Mouse (Mus musculus) liver, adult 10 weeks (tissue): ENCODE data around the gene Mfsd6. TPM values are rescaled to one million over a fixed set of nuclear protein-coding genes. Genes with fewer than 3 reads are reported as not detected.

Experiments used
- polyA plus RNA-seq: library from polyadenylated mRNA; stranded (reverse); fragments of 350-450 nt; fragmentation: Illumina TruSeq; extraction: RNeasy Lipid Tissue Mini Kit (QIAGEN cat#74804); gene quantifications from one replicate; pipeline ENCODE4 v1.2.3, GENCODE M21; 2014; ENCODE audit warnings: low read depth, low replicate concordance

Mfsd6 gene
- polyA plus RNA-seq, result 7.4 TPM

GRCm38 (mm10) chr1:52727056-52727900 lies at the start of gene Mfsd6:
Mfsd6 (minus strand) TSS chr1:52727462.

DNA sequence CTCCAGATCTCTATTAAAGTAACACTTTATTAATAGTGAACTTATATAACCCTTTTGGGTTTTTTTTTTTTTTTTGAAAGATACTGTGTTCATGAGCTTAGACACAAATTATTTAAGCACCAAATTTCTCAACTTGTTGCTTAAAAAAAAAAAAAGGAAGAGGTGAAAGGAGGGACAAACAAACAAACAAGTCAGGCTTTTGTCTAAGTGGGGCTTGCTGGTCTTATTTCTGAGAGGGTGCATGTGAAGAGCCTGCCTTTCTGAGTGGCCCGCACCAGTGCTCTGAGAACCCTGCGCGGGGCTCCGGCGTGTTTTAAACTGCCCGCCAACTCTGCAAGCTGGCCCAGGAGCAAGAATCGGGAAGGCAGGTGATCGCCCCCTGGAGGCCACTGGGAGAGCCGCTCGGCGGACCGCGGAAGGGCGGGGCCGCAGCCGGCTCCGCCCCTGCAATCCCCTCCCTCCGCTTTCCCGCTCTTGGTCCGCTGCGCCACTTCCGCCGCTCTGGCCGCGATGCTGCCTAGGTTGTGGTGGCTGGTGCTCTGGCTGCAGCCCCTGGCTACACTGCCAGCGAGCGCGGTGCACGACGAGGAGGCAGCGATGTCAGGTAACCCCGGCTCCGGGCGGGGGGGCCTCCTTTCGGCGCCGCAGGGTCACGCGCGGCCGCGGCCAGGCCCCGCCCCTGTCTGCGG lies 96.9 kb downstream of the Mfsd6 start, which contains the start of gene Nemp2:
Gene Nemp2 (plus strand): TSS at position 456 of the 689 bp plus-strand sequence.

Other genes with a start within 250 kb of the Mfsd6 start
- gene Nab1, start 226.8 kb downstream of the Mfsd6 start, polyA plus RNA-seq, result 92.6 TPM
- gene Nemp2, start 96.8 kb downstream of the Mfsd6 start, polyA plus RNA-seq, result 0.56 TPM
- gene Inpp1, start 90.2 kb upstream of the Mfsd6 start, polyA plus RNA-seq, result 9.4 TPM
- 254 TPM for gene Hibch, start 117.5 kb upstream of the Mfsd6 start, polyA plus RNA-seq